Mouse (Mus musculus): ENCODE results near the gene Mfng. TPM values are rescaled to one million over a fixed set of nuclear protein-coding genes. Genes with fewer than 3 reads are reported as not detected.

Mfng gene
- total RNA-seq, 2 experiments from 2014 or later, result 9.5 to 11.6 TPM

DNA sequence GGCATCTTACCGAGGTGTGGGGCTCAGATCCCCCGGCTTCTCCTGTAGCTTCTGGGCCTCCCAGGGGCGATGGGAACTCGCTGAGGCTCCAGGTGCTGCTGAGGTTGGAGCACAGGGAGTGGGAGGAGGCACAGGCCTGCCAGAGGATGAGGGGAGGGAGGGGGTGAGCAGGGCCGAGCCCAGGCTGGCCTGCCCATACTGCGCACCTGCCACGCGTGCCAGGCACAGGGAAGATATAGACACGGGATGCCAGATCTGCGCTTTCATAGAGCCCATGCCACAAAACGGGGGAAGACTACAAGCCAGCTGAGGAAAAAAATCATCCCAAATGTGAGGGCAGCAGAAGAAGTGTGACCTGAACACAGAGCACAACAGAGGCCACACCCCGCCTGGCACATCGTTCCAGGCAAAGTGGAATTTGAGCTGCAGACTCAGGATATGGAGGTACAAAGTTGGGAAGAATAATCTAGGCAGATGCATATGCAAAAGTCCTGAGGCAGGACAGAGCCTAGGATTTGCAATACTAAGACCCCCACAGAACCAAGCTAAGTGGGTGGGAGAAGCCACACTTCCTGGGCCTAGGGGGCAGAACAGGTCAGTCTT lies 16.5 kb upstream of the Mfng start:
- no peak for DNase-seq (ENCODE audit: low spot score in 2 of 2)

DNA sequence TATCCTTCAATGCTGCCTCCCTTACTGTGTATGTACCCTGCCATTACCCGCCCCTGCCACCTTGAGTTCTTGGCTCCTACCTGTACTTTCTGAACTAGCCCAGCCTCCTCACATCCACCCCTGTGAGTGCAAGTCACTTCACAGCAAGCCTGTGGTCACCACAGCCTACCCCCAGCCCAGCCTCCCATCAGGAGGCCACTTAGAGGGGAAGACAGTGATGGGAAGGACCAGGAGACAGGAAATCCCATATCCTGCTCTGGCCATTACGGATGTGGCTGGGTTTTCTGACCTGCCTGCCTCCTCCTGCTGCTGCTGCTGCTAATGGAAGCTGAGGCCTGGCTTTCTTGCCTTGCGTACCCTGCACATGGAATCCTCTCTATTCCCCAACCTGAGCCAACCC lies 14.8 kb upstream of the Mfng start:
- DNase-seq (ENCODE audit: low spot score in 2 of 2), result no peak

DNA sequence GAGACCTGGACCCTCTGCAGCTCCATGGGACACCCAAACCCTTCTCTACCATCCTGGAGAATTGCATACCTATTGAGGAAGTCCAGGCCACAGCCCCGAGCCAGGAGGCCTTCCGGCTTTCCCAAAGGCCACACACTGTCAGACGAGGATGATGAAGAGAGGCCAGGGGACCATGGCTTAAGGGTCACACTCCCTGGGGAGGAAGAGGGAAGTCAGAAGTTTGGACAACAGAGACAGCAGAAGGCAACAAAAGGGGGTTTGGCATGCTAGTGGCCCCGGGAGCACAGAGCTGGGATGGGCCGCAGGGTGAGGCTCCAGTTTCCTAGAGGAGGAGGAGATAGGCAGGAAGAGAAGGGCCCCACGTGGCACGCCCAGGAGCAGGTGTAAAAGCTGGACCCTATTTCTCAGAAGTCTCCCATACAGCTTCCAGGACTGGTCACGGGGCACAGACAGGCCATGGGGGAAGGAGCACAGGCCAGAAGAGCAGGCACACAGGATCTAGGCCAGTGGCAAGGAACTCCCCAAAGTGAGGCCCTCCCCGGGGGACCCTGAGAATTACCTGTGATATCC lies 14.1 kb upstream of the Mfng start:
- no peak for DNase-seq (ENCODE audit: low spot score in 2 of 2)

DNA sequence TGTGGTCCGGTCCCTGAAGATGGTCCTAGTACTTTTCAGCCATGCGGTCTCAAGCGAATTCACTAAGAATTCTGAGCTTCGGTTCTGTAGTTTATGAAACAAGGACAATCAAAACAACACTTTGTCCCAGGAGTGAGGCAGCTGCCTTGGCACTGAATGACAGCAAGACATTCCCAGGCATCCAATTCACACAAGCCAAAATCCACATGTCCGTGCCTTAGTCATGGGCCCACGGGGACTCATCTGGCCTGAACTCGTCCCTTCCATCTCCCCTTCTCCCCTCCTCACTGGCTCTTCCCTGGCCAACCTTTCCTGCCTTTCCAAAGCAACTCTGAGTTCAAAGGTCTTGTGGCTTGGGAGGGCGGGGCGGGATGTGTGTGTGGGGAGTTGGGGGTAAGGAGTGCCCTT lies 13.1 kb upstream of the Mfng start:
- no peak for DNase-seq (ENCODE audit: low spot score in 2 of 2)

DNA sequence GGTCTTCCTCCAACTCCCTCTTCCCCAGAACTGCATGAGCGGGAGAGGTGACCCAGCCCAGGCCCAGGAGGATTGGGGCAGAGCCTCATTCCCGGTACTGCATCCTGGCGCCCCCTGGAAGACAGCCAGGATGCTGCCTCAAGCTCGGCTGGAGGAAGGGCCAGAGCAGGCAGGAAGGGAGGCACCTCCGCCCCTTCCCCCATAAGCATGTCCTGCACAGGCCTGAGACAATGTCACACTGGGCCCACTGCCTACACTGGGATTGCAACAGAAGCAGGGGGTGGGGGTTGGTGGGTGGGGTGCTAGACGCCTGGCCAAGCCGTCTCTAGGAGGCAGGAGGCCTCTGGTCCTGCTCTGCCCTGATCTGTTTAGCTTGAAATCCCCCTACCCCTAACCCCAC lies 12.7 kb upstream of the Mfng start:
- peak in 1 of 2 experiments; percentile 53 for DNase-seq (ENCODE audit: low spot score in 2 of 2)

DNA sequence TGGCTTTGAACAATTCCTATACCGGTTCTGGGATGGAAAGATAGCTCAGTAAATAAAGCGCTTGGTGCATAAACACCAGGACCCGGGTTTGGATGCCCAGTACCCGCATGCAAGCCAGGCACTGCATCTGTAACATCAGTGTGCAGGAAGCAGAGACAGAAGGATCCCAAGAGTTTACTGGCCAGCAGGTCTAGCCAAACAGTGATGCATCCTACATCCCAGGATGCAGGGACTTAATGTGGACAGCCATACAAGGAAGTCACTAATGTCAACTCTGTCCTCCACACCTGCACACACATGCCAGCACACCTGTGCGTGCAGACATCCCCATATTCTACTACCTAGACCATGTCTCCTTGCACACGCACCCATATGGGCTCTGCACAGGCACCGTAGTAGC lies 12.0 kb upstream of the Mfng start:
- no peak for DNase-seq (ENCODE audit: low spot score in 2 of 2)

DNA sequence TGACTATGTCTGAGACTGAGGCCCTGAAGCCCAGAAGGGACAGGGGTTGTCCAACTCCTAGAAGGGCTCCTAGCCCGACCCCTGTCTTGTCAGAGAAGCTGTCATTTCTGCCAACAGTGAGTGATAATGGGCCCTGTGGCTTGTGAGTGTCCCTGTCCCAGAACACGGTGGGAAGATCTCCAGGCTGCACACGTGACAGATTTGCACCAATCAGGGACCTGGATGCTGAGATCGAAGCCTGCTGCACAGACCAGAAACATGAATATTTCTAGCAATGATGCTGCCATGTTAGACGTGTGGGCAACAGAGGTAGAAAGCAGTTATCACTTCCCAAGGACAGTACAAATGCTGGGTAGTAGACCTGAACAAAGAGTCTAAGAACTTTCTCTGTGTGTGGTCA lies 11.2 kb upstream of the Mfng start:
- no peak for DNase-seq (ENCODE audit: low spot score in 2 of 2)

DNA sequence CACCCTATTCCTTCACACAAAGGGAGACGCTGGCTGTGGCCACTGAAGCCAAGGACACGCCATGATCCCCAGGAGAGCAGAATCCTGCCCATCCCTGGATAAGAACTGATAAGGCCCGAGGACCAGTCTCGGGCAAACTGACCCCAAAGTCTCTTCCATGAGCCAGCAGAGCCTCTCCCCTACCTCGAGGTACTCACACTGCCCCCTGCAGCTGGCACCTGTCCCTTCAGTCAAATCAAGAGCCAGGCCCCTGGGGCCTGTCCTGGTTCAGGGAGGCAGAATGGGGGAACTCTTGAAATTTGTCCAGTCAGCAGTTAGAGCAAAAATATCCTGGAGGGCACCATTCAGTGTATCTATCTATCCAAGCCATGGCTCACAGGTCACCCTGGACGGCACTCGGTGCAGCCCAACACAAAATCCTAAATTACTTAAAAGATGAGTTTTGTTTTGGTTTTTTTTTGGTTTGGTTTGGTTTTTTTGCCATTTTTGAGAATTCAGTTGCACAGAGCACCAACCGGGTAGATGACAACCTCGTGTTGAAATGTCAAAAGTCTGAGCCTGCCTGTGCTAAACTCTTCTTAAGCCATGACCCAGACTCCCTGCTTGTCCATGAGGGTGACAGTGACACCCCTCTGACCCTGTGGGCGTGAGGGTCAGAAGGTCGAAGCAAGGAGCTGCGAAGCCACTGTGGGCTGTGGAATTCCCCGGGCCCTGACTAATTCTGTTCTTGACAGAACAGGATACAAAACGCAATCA lies 9.3 kb upstream of the Mfng start:
- DNase-seq (ENCODE audit: low spot score in 2 of 2), result no peak

DNA sequence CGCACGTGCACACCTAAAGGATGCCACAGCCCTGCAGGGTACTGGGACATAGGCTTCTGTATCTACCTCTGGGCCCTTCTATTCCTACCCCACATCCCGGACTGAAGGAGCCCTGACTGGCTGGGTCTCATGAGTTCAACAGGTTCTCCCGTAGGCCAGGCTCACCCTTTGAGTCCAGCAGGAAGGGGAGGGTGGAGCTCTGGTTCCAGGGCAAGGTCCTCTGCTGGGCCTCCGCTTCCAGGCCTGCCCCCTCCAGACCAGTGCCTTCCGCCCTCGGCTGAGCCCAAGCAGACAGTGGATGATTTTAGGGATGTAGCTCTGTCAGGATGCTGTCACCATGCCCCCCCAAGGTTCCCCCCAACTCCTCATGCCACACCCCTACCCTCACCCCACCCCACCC lies 7.6 kb upstream of the Mfng start:
- DNase-seq (ENCODE audit: low spot score in 2 of 2), result no peak

DNA sequence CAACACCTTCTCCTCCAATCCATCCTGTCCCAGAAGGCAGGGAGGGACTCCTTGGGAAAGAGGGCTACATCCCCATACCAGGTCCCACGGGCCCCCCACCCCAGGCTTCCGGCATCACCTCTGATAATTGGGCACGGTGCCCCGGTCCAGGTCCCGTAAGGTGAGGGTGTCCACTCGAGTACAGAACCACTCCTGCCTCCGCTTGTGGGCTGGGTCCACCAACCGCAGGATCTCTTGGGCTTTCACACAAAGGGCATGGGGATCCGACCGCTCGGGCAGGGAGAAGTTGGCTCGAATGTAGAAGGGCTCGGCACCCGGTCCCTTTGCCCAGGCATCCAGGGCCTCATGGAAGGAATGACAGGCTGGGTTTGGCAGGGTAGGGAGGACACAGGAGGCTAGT lies 7.1 kb upstream of the Mfng start:
- no peak for DNase-seq (ENCODE audit: low spot score in 2 of 2)

DNA sequence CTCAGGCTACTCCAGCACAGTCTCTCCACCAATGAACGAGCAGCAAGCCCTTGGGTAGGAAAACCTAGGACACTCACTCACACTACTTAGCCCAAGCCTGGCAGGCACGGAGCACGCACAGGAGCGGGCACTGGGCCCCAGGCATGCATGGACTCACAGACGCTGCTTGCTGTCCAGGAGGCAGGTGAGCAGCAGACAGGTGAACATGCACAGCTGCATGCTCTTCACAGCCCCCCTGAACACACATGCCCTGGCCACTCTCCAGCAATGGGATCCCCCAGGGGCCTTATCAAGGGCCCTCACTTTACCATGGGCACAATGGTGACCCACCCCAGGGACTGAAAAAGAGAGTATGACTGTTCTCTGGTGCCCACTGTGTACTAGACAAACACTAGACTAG lies 6.4 kb upstream of the Mfng start:
- DNase-seq (ENCODE audit: low spot score in 2 of 2), result no peak

DNA sequence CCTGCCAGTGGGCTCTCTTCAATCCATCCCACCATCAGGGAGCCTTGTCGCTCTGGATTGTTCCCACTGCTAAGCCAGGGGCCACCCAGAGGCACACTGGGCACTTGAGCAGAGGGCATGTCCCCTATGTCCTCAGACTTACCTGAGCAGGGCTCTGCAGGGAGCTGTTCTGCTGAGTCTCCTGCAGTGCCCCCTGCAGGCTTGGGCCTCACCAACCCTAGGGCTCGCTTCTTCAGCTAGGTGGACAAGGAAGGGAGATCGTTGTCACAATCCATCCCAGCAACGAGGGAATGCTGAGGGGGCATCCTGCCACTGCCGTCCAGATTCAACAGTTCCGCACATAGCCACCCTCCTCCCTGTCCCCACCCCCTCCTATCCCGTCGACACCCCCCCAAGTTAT lies 6.0 kb upstream of the Mfng start:
- DNase-seq (ENCODE audit: low spot score in 2 of 2), result no peak

DNA sequence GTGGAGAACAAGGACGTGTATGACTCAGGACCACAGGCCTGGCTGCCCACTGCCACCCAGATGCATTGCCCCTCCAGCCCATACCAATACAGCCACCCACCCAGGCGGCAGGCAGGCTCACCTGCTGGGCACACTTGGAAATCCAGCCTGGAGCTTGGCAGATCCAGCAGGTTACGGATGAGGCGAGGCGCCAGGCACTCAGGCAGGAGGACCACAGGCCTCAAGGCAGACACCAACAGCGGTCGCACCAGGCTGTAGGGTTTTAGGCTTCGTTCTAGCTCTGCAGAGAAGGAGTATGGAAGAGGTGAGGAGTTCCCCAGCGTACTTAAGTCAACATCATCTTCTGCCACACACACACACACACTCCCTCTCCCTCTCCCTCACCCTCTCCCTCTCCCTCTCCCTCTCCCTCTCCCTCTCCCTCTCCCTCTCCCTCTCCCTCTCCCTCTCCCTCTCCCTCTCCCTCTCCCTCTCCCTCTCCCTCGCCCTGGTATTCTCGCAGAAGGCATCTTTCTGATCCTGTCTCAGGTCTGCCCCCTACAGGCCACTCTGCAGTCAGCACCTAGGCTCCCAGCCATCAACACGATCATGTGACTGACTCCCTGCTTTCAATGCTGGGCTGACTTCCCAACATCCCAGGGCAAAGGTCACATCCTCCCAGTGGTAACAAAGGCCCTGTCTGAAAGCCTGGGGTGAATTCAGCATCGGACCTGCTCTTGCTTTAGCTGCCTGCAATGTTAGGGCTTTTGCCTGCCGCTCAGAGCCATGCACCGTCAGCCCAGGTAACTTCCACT lies 5.0 kb upstream of the Mfng start:
- peak; percentile 68 to 85 for DNase-seq (ENCODE audit: low spot score in 2 of 2)

DNA sequence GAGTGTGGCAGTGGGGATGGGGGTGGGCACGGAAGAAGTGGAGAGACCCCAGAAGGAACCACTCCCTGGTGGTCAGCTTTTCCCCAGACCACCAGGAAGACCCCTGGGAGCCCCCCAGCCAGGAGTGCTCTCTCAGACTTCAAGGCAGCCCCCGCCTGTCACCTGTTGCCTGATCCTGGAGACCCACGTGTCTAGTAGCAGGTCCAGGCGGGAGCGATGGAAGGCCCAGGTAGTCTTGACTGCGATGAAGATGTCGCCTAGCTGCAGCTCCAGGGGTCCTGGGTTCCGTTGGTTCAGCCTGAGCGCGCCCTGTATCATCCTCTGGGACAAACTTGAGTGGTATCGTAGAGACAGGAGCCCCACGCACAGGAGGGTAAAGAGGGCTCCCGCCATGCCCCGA lies 419 bp downstream of the Mfng start:
- DNase-seq (ENCODE audit: low spot score in 2 of 2), result no peak

DNA sequence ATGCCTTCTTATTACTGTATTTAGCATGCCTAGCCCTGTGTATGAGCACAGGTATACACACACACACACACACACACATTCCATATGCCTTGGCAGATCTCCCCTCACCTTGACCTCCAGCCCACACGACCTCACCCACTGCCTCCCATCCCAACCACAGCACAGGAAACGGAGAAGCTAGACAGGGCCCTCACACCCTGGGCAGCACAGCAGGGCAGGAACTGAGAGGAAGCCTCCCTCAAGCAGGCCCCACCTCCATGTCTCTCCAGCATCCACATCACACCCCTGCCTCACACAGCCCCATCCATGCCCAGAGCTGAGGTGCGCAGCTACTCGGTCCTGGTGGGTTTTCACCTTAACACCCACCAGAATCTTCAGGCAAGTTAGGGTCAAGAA lies 909 bp downstream of the Mfng start:
- DNase-seq (ENCODE audit: low spot score in 2 of 2), result no peak

DNA sequence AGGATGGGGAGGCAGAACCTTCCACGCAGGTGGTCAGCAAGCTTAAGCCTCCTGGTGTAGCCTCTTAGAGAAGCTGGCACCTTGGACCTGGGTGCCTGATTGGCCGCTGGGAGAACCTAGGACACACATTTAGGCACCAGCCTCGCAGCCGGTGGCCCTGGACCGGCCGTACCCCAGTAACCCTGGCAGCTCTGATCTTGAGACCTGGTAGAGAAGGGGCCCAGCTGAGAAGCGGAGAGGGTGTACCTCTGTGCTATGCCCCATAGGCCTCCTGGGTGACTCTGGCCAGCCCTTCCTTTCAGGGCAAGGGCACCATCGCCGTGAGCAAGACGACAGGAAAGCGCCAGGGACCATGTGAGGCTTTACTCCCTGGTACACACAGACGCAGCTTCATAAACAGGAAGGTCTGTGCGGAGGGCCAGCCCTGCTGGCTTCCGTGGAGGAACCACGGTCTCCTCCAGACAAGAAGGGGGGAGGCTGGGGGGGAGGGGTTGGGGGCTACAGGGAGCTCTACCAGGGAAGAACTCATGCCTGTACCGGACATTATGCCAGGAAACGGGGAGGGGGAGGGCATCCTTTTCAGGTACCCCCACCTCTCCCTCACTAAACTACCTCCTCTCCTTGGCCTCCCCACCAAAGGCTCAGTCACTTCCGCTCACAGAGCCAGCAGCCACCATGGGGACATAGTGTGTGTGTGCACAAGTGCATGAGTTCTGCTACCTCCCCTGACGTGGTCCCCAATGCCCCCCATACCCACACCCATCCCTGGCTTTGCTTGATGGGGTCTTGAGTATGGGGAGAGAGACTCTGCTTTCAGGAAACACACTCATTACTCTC lies 1.5 kb downstream of the Mfng start:
- DNase-seq (ENCODE audit: low spot score in 2 of 2), result no peak

DNA sequence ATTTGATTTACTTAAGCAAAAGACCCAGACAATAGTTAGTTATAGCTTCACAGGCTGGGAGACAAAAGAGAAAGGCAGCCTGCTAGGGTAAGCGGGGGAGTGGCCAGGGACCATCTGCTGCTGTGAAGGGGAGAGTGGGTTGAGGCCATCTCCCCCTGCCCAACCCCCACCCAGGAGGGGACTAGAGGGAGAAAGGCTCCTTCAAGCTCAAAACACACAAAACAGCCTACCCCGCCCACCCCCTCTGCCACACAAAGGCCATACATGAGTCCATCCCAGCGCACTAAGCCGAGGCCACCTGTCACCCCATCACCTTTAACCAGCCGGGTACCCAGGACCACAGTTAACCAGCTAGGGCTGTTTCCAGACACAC lies 2.3 kb downstream of the Mfng start:
- no peak for DNase-seq (ENCODE audit: low spot score in 2 of 2)

DNA sequence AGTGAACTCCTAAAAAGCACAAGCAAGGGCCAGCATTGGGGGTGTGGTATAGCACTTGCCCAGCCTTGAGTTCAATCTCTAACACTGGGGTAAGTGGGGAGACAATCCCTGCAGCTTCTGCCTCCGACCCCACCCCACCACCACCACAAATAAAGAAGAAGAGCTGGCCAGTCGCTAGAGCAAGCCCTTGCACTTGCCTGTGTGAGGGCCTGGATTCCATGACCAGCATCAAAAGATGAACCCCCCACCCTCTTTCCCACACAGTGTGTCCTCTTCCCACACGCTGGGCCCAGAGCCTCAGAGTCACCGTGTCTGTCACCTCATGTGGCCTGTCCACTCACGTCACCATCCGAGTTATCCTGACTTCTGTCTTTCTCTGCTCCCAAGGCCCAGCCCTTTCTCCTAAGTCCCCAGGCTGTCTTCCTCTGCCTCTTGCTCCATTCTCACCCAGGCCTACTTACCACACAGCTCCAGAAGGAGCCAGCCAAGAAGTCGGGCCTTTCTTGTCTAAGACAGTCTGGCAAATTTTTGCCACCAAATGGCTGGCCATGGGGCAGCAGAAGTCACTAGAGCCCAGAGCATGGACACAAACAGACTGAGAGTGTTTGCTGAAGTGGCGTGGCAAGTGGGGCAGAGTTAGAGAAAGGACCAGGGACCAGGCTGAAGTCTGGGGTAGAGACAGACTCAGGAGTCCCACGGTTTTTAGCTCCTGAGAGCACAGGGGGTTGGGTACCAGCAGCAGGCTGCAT lies 2.9 kb downstream of the Mfng start:
- DNase-seq (ENCODE audit: low spot score in 2 of 2), result no peak

DNA sequence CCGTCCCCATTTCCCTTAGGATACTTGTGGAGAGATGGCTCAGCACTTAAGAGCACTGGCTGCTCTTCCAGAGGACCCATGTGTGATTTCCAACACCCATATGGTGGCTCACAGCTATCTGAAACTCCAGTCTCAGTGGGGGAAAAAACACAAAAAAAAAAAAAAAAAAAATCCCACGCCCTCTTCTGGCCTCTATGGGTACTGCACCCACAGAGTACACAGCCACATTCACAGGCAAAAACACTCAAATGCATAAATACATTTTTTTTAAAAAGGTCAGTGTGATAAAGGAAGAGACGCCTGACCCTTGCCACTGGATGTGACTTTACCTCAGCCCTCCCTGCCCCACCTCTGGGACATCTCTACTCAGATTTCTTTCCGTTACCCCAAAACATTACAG lies 4.2 kb downstream of the Mfng start:
- DNase-seq (ENCODE audit: low spot score in 2 of 2), result no peak

DNA sequence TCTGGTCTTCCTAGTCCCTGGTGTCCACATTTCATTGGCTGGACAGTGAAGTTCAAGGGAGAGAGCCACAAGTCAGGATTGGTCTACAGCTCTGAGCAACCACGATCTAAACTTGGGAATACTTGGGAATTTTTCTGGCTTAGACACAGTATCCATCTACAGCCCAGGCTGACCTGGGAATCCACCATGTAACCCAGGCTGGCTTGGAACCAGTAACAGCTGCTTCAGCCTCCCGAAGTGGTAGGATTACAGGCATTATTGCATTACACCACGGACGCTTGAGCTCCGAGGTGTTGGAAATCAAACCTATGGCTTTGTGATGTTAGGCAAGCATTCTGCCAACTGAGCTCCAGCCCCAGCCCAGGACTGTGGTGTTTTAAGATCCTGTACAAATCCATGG lies 9.6 kb downstream of the Mfng start:
- DNase-seq (ENCODE audit: low spot score in 2 of 2), result no peak

DNA sequence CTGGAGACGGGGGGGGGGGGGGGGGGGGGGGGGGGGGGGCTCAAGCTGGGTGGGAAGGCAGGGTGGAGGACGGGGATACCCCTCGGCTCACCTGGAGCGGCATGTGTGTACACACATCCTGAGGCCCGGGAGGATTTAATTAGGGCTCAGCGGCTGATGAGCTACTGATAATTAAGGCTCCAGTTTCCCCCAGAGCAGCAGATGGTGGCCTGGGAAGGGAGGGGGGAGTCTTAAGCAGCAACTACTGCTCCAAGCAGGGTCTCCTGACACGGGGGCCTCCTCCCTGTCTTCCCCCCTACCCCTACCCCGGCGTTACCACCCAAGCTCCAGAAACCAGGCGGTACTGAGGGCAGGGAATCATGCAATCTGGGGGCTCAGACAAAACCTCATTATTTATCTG lies 10.1 kb downstream of the Mfng start:
- no peak for DNase-seq (ENCODE audit: low spot score in 2 of 2)
